Mouse (Mus musculus) gastrocnemius, adult 2 months (tissue): Measurements from ENCODE around the gene Nhs. TPM values are rescaled to one million over a fixed set of nuclear protein-coding genes. Genes with fewer than 3 reads are reported as not detected.

Experiments
- DNase-seq: peaks from one replicate; pipeline ENCODE4 v3.0.0; 2022
- H3K27ac ChIP-seq: fragments of 200-600 bp; 2 replicates; pipeline ENCODE4 v1.8.1; 2022; ENCODE audit warnings: mild to moderate bottlenecking
- H3K4me3 ChIP-seq: fragments of 200-600 bp; 2 replicates; pipeline ENCODE4 v1.8.1; 2022; ENCODE audit warnings: mild to moderate bottlenecking, moderate library complexity
- CTCF ChIP-seq: fragments of 200-600 bp; IDR thresholded peaks from 2 replicates; pipeline ENCODE4 v1.8.1; 2022; ENCODE audit warnings: antibody characterized with exemption, mild to moderate bottlenecking, moderate library complexity
- intact Hi-C: fragments of 180-260 bp; cut with DNase I; formaldehyde crosslinking; loops from one replicate; pipeline ENCODE4 v1.15.1; 2025
- long read RNA-seq, 2 experiments: library from polyadenylated mRNA; stranded (forward); transcript quantifications; one replicate each; pipeline ENCODE4 v2.0.0; 2021
- total RNA-seq, 2 experiments: library from RNA; stranded (reverse); gene quantifications; 2 replicates each; pipeline ENCODE4 v1.2.3; 2021

Nhs gene
- total RNA-seq: under 1 TPM; 0.70 to 0.89 TPM
- long read RNA-seq, experiment 1: 0 reads
- long read RNA-seq, experiment 2: 0 reads

GRCm38 (mm10) chrX:162159637-162160611 lies at the start of gene Nhs:
Gene Nhs, minus strand, starts transcription at chrX:162159730.
- Histone ChIP-seq H3K4me3 (peak within 1 kb of the TSS; percentile 71), H3K27ac (peak within 1 kb of the TSS; percentile 43)
- DNase-seq: peak; percentile 71
- TF ChIP-seq CTCF: peak; percentile 60
- intact Hi-C loops: loop anchor here (2.0 to 10.0 kb wide), 3 partner anchors 115 to 293 kb away; no protein-coding TSS in a partner anchor

GRCm38 (mm10) chrX:162206350-162206884 lies 46.9 kb upstream of the Nhs start:
- intact Hi-C loops: no loop called here
- TF ChIP-seq CTCF: no peak
- no peak for DNase-seq
- H3K4me3 ChIP-seq: no peak overlapping the region
- no peak overlapping the region for H3K27ac ChIP-seq

DNA sequence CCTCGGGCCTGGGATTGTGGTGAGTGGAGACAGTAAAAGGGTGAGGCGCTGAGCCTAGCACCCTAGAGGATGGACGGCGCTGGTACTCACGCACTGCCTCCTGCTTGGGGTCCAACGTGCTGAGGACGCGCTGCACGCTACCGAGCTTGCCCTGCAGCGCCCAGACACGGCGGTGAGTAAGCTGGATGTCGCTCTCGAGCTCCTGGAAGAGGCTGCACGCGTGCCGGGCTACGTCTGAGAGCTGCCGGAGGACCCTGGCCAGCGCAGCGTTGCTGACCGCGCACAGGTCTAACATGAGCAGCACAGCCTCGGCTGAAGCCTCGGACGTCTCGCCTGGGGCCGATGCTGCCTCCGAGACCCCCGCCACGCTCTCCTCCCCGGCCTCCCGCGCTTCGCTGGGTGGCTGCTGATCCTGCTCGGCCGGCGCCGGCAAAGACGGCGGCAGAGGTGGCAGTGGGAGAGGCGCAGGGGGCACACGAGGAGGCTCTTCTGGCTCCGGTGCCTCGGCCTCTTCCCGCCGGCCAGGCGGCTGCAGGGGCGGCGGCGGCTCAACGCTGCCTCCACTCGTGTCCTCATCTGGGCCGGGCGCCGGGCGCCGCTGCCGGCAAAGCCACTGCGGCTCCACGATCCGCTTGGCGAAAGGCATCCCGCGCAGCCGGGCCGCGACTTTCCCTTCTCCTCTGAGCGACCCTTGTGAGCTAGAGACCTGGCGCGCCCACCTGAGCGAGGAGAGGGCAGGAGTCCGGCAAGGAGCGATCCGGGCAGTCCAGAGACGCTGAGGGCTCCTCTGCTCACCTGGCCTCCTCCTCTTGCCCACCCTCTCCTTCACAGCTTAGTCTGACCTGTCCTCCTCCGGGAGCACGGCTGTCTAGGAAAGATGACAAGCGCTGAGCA lies 540 bp downstream of the Nhs start:
- TF ChIP-seq CTCF: no peak
- peak overlapping the region; percentile 71 for H3K4me3 ChIP-seq
- peak; percentile 32 for DNase-seq
- intact Hi-C loops: loop anchor here (10.0 kb wide), 1 partner anchor 116 kb away; no protein-coding TSS in a partner anchor
- H3K27ac ChIP-seq: peak overlapping the region; percentile 43

DNA sequence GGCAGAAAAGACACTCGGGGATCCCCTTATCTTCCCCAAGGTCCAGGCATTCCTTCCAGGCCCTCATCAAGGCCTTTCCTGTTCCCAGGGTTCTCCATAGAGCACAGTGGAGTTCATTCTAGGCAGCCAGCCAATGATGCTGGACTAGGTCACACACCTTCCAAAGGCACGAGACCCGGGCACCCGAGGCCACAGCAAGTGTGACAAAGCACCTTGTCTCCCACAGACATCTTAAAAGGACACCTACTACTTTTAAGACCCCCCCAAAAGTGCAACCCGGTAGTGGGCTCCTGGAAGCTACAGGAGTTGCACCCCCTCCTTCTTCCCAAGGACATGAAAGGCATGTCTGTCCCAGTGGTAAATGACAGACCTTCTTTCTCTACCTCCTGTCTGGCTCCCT lies 1.4 kb downstream of the Nhs start:
- TF ChIP-seq CTCF: no peak
- Histone ChIP-seq H3K27ac (no peak overlapping the region), H3K4me3 (peak overlapping the region; percentile 71)
- DNase-seq: no peak
- intact Hi-C loops: loop anchor here (10.0 kb wide), 1 partner anchor 117 kb away; no protein-coding TSS in a partner anchor

DNA sequence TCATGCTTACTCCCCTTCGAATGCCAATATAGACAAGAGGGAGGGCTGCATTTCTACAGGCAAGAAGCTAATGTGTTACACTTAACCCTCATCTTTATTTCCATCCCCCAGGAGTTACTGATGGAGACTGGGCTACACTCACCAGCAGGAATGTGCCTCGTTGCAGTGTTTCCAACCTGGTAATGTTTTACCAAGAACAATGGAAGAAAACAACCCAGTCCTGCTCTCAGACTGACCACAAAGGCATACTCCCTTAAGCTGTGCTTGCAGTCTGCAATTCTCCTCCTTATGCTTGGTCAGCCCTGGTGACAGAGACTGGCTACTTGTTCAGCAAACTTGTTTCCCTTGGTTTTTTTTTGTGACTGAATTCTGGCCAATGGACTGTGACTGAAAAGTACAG lies 21.7 kb downstream of the Nhs start:
- Histone ChIP-seq H3K27ac (no peak overlapping the region), H3K4me3 (no peak overlapping the region)
- no peak for DNase-seq
- TF ChIP-seq CTCF: no peak
- intact Hi-C loops: no loop called here

- TF ChIP-seq CTCF: no peak
- Histone ChIP-seq H3K27ac (no peak overlapping the region), H3K4me3 (no peak overlapping the region)
- DNase-seq: no peak
- intact Hi-C loops: no loop called here
Measured at GRCm38 (mm10) chrX:162113257-162113656, 46.3 kb downstream of the Nhs start.

DNA sequence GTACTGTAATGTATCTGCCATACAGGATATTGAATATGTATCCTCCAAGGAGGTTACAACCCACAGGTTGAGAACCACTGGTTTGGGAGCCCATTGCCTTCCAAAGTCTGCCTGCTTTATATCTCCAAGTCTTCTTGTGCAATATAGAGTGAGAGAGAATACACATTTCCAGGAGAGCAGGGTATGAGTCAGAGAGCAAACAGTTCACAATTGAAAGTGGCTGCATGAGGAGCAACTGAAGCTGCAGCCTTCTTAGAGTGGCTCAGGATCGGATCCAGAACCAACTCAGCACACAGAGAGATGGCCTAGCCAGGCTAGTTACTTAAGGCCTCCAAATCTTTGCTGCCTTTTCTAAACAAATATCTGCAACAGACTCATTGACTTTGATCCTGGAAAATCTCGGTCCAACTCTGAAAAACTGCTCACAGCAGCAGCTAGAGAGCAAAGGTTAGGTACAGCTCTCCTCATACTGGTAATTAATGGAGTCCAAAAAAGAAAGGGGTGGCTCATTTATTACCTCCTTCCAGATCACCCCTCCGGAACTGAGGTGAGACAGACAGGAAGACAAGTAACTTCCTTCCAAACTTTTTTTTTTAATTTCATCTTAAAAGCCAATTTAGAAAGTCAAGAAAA lies 56.6 kb downstream of the Nhs start:
- no peak for DNase-seq
- TF ChIP-seq CTCF: no peak
- Histone ChIP-seq H3K4me3 (no peak overlapping the region), H3K27ac (no peak overlapping the region)
- intact Hi-C loops: no loop called here

DNA sequence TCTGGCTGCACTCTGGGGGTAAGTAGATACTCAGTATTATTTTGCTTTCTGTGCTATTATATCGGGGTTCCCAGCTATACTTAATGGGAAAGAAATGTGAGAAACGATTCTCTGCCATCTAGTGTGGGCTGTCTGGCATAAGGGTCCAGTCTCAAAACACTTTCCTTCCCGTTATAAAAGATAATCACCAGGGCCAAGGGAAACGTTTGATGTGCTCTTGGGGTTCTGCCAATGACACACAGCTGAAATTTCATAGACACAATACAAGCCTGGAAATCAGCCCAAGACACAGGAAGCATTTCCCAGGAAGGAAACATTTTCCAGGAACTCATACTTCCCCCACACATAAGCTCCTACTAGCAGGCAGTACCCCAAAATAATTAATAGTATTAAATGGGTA lies 61.2 kb downstream of the Nhs start:
- TF ChIP-seq CTCF: no peak
- intact Hi-C loops: no loop called here
- Histone ChIP-seq H3K4me3 (no peak overlapping the region), H3K27ac (no peak overlapping the region)
- DNase-seq: no peak

DNA sequence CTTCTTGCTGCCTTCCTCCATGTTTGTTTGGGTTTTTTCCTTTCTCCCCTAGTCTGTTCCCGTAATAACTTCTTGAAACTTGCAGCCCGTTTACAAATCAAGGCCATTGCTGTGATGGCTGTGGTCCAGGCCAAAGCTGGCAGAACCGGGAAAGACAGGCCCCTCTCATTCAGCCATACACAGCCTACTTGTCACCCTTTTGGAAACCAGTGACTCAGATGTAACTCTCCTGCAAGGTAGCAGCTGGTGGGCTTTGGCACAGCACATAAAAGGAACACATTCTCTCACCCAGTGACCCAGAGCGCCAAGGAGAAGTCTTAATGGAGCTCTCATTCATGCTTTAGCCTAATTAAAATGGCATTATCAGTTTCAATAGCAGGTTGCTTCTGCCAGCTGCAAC lies 72.2 kb downstream of the Nhs start:
- Histone ChIP-seq H3K4me3 (no peak overlapping the region), H3K27ac (no peak overlapping the region)
- DNase-seq: no peak
- intact Hi-C loops: no loop called here
- TF ChIP-seq CTCF: no peak

GRCm38 (mm10) chrX:162085897-162086200 lies 73.7 kb downstream of the Nhs start:
- H3K27ac ChIP-seq: no peak overlapping the region
- DNase-seq: no peak
- intact Hi-C loops: no loop called here
- no peak for TF ChIP-seq CTCF
- H3K4me3 ChIP-seq: no peak overlapping the region

GRCm38 (mm10) chrX:162085062-162085896 lies 74.3 kb downstream of the Nhs start:
- TF ChIP-seq CTCF: no peak
- no peak for DNase-seq

More at GRCm38 (mm10) chrX:162085062-162085896, 74.3 kb downstream of the Nhs start:
- H3K4me3 ChIP-seq: no peak overlapping the region
- no peak overlapping the region for H3K27ac ChIP-seq
- intact Hi-C loops: no loop called here
